Mouse (Mus musculus): ENCODE results near the gene Gp1ba. TPM values are rescaled to one million over a fixed set of nuclear protein-coding genes. Genes with fewer than 3 reads are reported as not detected.

The Gp1ba gene
- total RNA-seq, 2 experiments from 2014 or later, result not detected

GRCm38 (mm10) chr11:70625473-70625872 lies 13.4 kb upstream of the Gp1ba start:
- no peak for DNase-seq (ENCODE audit: low spot score in 2 of 2)
- intact Hi-C loops (cut with DNase I), result no loop called here

- intact Hi-C loops (cut with DNase I), result no loop called here
- no peak for DNase-seq (ENCODE audit: low spot score in 2 of 2)
Measured at GRCm38 (mm10) chr11:70626877-70627276, 12.0 kb upstream of the Gp1ba start.

DNA sequence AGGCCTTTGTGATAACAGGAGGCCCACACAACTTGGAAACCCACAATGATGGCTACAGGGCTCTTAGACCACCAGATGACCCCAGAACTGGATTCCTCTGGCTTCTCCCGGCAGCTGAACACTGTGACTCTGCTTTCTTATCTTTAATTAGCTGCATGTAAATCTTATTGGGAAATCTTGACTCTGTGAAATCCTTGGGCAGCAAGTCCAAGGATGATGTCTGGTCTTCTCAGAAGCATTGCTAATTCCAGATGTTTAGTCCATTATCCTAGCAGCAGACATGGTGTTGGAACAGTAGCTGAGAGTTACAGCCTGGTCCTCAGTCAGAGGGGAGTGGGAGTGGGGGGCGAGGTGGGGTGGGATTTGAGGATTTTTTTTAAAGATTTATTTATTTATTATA lies 10.5 kb upstream of the Gp1ba start:
- no peak for DNase-seq (ENCODE audit: low spot score in 2 of 2)
- intact Hi-C loops (cut with DNase I), result loop anchor here (2.0 kb wide), 1 partner anchor 126 kb away; no protein-coding TSS in a partner anchor

- intact Hi-C loops (cut with DNase I), result loop anchor here (2.0 kb wide), 1 partner anchor 125 kb away; no protein-coding TSS in a partner anchor
- DNase-seq (ENCODE audit: low spot score in 2 of 2), result no peak
Measured at GRCm38 (mm10) chr11:70629557-70629956, 9.4 kb upstream of the Gp1ba start.

GRCm38 (mm10) chr11:70630129-70630528 lies 8.8 kb upstream of the Gp1ba start:
- no peak for DNase-seq (ENCODE audit: low spot score in 2 of 2)
- intact Hi-C loops (cut with DNase I), result no loop called here

GRCm38 (mm10) chr11:70635601-70636000 lies 3.3 kb upstream of the Gp1ba start:
- intact Hi-C loops (cut with DNase I), result no loop called here
- no peak for DNase-seq (ENCODE audit: low spot score in 2 of 2)

DNA sequence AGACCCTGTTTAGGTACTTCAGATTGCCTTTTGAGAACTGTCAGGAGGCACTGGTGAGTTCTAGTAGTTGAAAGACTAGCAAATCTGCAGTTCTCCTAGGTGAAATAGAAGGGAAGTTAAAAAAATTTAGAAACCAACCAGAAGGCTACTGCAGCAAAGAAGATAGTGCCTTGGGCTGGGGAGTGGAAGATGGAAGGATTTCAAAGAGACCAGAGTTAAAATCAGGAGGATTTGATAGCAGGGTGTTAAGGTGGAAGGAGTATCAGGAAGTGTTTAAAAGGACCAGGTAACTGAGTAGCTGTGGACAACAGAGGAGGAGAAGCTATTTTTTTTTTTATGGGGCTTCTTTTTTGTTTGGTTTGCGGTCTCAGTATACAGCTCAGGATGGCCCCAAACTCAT lies 1.2 kb upstream of the Gp1ba start:
- no peak for DNase-seq (ENCODE audit: low spot score in 2 of 2)
- intact Hi-C loops (cut with DNase I), result no loop called here

GRCm38 (mm10) chr11:70638293-70638692 lies 629 bp upstream of the Gp1ba start:
- DNase-seq (ENCODE audit: low spot score in 2 of 2), result no peak
- intact Hi-C loops (cut with DNase I), result no loop called here

DNA sequence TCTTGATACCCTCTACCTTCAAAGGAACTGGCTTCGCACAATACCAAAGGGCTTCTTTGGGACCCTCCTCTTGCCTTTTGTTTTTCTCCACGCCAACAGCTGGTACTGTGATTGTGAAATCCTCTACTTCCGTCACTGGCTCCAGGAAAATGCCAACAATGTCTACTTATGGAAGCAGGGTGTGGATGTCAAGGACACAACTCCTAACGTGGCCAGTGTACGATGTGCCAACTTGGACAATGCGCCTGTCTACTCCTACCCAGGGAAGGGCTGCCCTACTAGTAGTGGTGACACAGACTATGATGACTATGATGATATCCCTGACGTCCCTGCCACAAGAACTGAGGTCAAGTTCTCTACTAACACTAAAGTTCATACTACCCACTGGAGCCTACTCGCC lies 1.1 kb downstream of the Gp1ba start:
- no peak for DNase-seq (ENCODE audit: low spot score in 2 of 2)
- intact Hi-C loops (cut with DNase I), result loop anchor here (10.0 kb wide), 1 partner anchor 405 kb away; the partner anchor contains the start of genes 0610010K14Rik, Gm21988 and Rnasek

DNA sequence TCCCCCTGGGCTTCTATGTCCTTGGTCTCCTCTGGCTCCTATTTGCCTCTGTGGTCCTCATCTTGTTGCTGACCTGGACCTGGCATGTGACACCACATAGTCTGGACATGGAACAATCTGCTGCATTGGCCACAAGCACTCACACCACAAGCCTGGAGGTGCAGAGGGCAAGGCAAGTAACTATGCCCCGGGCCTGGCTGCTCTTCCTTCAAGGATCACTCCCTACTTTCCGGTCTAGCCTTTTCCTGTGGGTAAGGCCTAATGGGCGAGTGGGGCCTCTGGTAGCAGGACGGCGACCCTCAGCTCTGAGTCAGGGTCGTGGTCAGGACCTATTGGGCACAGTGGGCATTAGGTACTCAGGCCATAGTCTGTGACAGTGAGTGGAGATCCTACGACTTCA lies 2.3 kb downstream of the Gp1ba start:
- DNase-seq (ENCODE audit: low spot score in 2 of 2), result no peak
- intact Hi-C loops (cut with DNase I), result loop anchor here (10.0 kb wide), 1 partner anchor 406 kb away; the partner anchor contains the start of genes 0610010K14Rik, Gm21988 and Rnasek

GRCm38 (mm10) chr11:70643051-70643450 lies 4.1 kb downstream of the Gp1ba start:
- intact Hi-C loops (cut with DNase I), result loop anchor here (10.0 kb wide), 1 partner anchor 408 kb away; the partner anchor contains the start of genes 0610010K14Rik, Gm21988 and Rnasek
- no peak for DNase-seq (ENCODE audit: low spot score in 2 of 2)

DNA sequence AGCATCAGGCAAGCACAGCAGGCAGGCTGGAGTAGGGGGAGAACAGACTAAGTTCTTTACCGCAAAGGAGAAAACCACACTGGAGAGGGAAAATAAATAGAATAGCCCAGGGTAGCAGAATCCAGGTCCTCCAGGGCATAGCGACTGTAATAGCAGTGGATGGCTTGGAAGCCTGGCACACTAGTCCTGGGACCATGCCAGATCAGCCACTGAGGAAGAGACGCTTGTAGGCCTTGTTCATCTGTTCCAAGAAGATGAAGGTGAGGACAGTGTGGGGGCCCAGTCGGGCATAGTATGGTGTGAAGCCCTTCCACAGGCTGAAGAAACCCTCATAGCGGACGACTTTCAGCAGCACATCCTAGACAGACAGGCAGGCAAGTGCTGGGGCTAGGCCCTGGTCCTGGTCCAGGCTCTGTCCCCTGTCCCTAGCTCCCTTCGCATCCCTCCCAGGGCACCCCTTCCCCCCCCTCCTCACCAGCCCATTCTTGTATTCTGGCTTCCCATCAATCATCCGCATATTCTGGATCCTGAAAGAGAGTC lies 5.7 kb downstream of the Gp1ba start:
- no peak for DNase-seq (ENCODE audit: low spot score in 2 of 2)
- intact Hi-C loops (cut with DNase I), result loop anchor here (10.0 kb wide), 1 partner anchor 410 kb away; the partner anchor contains the start of genes 0610010K14Rik, Gm21988 and Rnasek

- no peak for DNase-seq (ENCODE audit: low spot score in 2 of 2)
- intact Hi-C loops (cut with DNase I), result loop anchor here (10.0 kb wide), 1 partner anchor 411 kb away; the partner anchor contains the start of genes 0610010K14Rik, Gm21988 and Rnasek
Measured at GRCm38 (mm10) chr11:70645461-70646258, 6.7 kb downstream of the Gp1ba start.

- intact Hi-C loops (cut with DNase I), result loop anchor here (10.0 kb wide), 1 partner anchor 411 kb away; the partner anchor contains the start of genes 0610010K14Rik, Gm21988 and Rnasek
Measured at GRCm38 (mm10) chr11:70646259-70646555, 7.3 kb downstream of the Gp1ba start.

DNA sequence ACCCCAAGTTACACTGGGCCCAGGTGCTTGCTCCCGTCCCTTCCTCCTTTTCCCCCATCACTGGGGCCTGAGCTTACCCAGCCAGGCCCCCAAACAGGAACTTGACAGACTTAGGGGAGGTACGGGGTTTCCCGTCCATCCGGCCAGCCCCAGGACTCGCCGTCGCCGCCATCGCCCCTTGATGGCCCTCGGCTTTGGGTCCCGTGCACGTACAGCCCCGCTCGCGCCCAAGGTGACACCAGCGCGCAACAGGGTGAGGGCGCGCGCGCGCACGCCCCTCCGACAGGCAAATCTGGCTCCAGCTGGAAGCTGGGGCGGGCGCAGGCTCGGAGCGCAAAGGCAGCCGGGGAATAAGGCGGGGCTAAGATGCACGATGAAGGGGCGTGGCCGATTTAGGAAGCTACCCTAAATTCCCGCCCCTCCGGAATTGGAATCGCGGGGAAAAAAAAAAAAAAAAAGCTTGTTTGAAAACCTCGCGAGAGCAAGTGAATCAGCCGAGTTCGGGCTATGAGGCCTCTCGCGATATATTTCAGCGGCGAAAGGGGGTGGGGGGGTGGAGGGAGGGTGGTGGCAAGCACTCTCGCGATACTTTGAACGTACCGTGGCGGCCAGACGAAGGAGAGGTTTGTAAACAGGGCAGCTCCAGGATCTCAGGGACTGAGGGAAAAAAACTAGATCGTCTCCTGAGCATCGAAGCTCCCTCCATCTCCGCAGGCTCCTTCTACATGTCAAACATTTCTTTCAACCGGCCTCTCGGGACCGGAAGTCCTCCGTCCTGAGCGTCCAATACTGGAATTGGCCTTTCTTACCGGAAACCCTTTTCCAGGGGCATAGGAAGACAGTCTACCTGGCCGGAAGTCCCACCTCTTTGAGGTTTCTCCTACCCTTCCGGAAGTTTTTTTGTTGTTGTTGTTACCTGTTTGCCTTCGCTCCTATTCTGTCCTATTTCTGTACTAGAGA lies 8.0 kb downstream of the Gp1ba start, which contains the start of the genes Rnf167 and Slc25a11:
Gene Rnf167, plus strand, starts transcription at position 545 of the 960 bp plus-strand sequence.
Gene Slc25a11, minus strand, starts transcription at position 789 of the 960 bp plus-strand sequence.
- intact Hi-C loops (cut with DNase I), result loop anchor here (10.0 kb wide), 1 partner anchor 412 kb away; the partner anchor contains the start of genes 0610010K14Rik, Gm21988 and Rnasek
- peak; percentile 95 to 99 for DNase-seq (ENCODE audit: low spot score in 2 of 2)

More at GRCm38 (mm10) chr11:70646259-70646555, 7.3 kb downstream of the Gp1ba start:
- DNase-seq (ENCODE audit: low spot score in 2 of 2), result no peak

DNA sequence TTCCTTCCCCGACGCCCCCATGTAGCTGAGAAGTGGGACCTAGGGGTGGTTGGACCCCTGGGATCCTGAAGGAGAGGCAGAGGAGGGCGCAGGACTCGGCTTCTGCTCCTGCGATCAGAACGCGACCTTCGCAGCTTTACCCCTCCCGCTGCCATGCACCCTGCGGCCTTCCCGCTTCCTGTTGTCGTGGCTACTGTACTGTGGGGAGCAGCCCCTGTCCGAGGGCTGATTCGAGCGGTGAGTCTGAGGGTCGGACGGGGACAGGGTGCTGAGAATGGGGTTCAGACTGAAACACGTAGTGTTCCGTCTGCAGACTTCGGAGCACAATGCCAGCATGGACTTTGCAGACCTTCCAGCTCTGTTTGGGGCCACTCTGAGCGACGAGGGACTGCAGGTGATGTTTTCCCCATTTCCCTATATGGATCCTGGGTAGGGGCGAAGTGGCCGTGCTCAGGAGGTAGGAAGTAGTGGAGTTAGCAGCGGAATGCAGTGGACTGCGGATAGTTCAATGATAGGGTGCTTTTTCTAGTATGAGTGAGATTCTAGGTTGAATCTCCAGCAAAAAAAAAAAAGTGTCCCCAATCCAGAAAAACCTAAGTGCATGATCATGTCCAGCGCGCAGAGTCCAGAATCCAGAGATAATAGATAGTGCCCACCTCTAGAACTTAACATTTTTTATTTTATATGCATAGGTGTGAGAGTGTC lies 8.9 kb downstream of the Gp1ba start:
- intact Hi-C loops (cut with DNase I), result loop anchor here (10.0 kb wide), 1 partner anchor 413 kb away; the partner anchor contains the start of genes 0610010K14Rik, Gm21988 and Rnasek
- no peak for DNase-seq (ENCODE audit: low spot score in 2 of 2)

GRCm38 (mm10) chr11:70648512-70648911 lies 9.6 kb downstream of the Gp1ba start:
- intact Hi-C loops (cut with DNase I), result loop anchor here (10.0 kb wide), 1 partner anchor 414 kb away; the partner anchor contains the start of genes 0610010K14Rik, Gm21988 and Rnasek
- DNase-seq (ENCODE audit: low spot score in 2 of 2), result no peak

DNA sequence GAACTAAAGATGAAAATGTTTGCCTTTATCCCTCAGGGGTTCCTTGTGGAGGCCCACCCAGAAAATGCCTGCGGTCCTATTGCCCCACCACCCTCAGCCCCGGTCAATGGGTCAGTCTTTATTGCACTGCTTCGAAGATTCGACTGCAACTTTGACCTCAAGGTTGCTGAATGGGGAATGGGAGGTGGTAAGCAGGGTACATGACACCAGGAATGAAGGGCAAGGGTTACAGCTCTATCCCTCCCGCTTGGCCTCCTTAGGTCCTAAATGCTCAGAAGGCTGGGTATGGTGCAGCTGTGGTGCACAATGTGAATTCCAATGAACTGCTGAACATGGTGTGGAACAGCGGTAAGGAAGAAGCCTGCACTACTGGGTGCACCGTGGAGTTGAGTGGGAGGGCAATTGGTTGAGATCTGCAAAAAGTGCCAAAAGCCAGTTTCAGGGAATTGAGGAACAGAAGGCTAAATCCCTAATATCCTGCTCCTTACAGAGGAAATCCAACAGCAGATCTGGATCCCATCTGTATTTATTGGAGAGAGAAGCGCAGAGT lies 10.3 kb downstream of the Gp1ba start:
- intact Hi-C loops (cut with DNase I), result loop anchor here (10.0 kb wide), 1 partner anchor 414 kb away; the partner anchor contains the start of genes 0610010K14Rik, Gm21988 and Rnasek
- DNase-seq (ENCODE audit: low spot score in 2 of 2), result no peak
